Mouse (Mus musculus) gastrocnemius, postnatal 4 days (tissue): Measurements from ENCODE around the gene Rcsd1. TPM values are rescaled to one million over a fixed set of nuclear protein-coding genes. Genes with fewer than 3 reads are reported as not detected.
A peak's percentile ranks its signal among the peaks of the same experiment; 100 is the strongest.

Experiments
- DNase-seq, 2 experiments: peaks; one replicate each; pipeline ENCODE4 v3.0.0; 2021 to 2022; ENCODE audit warnings: low spot score in 2 of 2, mixed read lengths in 2 of 2
- total RNA-seq, 2 experiments: library from RNA; stranded (reverse); gene quantifications; 2 replicates each; pipeline ENCODE4 v1.2.3; 2021

Rcsd1 gene
- total RNA-seq, 2 experiments from 2014 or later: 108 to 126 TPM

DNA sequence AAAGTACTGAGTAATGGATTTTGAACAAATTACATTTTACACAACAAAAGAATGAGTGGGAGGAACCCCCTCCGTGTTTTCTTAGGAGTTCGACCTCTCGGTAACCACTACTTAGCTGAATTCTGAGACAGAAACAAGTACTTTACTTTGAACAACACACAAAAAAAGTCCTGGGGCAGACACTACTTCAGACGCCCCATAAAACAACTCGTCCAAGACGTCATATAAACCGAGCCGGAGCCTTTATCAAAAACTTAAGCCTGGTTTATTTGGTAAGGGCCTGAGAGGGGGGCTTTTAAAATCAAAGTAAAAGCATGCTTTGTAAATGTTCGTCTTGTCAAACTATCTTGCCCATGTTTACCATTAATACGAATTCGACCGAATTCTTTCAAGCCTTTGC lies 76.2 kb downstream of the Rcsd1 start:
- no peak for DNase-seq

GRCm38 (mm10) chr1:165631136-165631535 lies 78.4 kb downstream of the Rcsd1 start:
- DNase-seq: no peak

- DNase-seq: no peak
Measured at GRCm38 (mm10) chr1:165629975-165630374, 79.6 kb downstream of the Rcsd1 start.

- DNase-seq: no peak
Measured at GRCm38 (mm10) chr1:165628603-165629002, 81.0 kb downstream of the Rcsd1 start.

GRCm38 (mm10) chr1:165625896-165626295 lies 83.7 kb downstream of the Rcsd1 start:
- DNase-seq: no peak

DNA sequence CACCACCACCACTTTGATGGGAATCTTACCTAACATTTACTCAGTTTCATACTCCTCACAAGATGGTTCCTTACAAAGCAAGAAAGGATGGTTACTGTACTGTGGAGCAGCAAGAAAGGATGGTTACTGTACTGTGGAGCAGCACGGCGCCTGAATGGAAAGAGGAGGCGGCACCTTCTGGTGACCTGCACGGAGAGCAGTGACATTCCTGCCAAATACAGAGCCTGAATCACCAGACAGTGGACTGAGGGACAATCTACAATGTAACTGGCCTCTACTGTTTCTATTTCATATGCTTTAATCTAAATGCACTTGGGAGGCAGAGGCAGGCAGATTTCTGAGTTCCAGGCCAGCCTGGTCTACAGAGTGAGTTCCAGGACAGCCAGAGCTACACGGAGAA lies 84.5 kb downstream of the Rcsd1 start:
- DNase-seq: no peak

DNA sequence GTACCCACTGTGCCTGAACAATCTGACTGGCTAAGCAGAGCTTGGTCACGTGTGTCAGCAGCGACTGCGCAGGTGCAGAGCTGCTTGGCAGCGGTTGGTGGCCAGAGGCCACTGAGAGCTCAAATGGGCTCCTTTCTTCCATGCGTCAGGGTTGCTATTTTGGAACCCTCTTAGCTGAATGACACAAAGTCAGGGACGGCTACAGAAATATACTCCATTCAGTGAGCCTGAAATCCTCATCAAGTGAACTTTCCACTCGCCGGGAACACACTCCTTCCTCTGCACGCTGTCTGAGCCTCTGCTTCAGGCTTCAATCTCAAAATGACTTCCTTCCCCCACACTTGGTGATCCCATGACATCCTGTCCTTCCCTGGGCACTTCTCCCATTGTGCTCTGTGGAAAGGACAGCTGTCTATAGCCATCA lies 91.3 kb downstream of the Rcsd1 start:
- DNase-seq: peak in 1 of 2 experiments; percentile 49

GRCm38 (mm10) chr1:165617166-165617891 lies 92.2 kb downstream of the Rcsd1 start:
- DNase-seq: no peak

DNA sequence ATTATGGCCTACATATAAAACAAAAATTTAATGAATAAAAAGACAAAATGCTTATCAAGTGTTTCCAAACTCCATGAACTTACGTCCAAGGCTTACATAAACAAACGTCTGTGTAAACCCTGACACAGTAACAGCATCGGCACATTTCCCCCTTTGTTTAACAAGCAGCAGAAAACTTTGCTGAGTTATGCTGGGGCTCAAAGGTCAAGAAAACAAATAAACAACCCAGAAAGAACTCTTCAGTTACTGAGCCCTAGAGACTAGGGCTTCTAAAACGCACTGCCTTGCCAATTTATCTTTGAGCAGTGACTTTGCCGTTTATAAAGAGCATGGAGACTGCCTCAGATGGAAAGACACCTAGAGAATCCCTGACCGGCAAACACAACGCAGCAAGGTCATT lies 92.9 kb downstream of the Rcsd1 start:
- no peak for DNase-seq

DNA sequence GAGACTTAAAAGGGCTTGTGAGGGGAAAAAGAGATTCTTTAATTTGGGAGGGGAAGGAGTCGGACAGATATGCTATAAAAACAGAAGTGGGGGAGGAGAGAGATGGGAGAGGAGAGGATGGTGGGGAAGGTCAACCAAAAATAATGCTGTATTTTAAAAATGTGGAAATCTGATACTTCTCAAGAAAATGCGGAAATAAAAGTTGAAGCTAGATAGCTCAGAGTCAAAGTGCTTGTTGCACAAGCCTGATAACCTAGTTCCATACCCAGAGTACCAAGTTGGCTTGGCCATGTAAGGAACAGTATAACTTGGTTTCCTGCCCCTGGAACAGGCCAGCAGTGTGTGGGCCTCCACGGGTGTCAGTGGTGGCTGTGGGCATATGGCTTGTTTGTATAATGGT lies 94.8 kb downstream of the Rcsd1 start:
- no peak for DNase-seq

- DNase-seq: no peak
Measured at GRCm38 (mm10) chr1:165613926-165614325, 95.6 kb downstream of the Rcsd1 start.

- no peak for DNase-seq
Measured at GRCm38 (mm10) chr1:165612714-165613113, 96.8 kb downstream of the Rcsd1 start.

DNA sequence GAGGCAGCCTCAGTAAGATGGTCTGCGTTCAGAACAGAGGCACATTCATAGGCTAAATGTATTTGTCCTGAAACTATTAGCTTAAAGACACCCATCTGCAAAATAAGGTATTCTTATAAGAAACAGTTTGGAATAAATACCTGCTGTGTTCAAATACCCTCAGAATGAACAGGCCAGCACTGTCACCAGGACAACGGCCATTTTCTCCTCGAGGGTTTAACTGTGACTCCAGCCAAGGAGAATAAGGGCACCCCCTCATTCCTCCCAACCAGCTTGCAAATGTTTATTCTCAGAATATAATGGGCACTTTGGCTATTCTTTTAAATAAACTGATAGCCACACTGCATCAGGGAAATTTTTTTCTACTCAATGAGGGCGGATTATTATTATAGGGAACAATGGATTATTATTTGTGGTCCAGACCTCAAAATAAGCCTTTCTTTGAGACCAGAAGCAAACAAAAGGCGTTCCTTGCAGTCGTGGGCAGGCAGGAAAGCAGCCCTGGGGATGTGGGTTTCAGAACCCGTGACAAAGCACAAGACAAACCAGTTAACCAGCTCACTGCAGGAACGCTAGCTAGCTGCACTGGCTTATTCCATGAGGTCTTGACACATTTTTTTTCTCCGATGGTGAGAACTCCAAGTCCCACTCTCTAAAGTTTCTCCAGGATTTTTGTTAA lies 99.1 kb downstream of the Rcsd1 start:
- DNase-seq: no peak

- no peak for DNase-seq
Measured at GRCm38 (mm10) chr1:165609495-165610320, 99.8 kb downstream of the Rcsd1 start.

- DNase-seq: no peak
Measured at GRCm38 (mm10) chr1:165608904-165609303, 100.7 kb downstream of the Rcsd1 start.

- DNase-seq: peak in 1 of 2 experiments; percentile 47
Measured at GRCm38 (mm10) chr1:165605774-165606173, 103.8 kb downstream of the Rcsd1 start.

GRCm38 (mm10) chr1:165605108-165605507 lies 104.4 kb downstream of the Rcsd1 start:
- no peak for DNase-seq

DNA sequence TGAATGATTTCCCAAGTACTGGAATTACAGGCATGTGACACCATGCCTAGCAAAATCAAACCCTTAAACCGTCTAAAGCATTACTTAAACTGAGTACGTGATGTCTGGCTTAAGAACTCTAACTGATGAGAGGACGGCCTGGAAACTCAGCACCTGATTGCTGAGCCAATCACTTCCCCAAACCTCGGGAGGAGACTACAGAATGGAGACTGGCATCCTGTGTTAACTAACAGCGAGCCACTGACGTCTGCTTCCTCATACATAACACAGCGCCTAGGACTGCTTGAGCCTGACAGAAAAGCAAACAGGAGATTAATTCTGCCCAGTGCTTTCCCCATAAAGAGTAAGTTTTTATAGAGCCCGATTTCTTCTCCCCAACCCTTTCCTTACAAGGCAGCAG lies 105.4 kb downstream of the Rcsd1 start:
- no peak for DNase-seq

- no peak for DNase-seq
Measured at GRCm38 (mm10) chr1:165603218-165603617, 106.3 kb downstream of the Rcsd1 start.

DNA sequence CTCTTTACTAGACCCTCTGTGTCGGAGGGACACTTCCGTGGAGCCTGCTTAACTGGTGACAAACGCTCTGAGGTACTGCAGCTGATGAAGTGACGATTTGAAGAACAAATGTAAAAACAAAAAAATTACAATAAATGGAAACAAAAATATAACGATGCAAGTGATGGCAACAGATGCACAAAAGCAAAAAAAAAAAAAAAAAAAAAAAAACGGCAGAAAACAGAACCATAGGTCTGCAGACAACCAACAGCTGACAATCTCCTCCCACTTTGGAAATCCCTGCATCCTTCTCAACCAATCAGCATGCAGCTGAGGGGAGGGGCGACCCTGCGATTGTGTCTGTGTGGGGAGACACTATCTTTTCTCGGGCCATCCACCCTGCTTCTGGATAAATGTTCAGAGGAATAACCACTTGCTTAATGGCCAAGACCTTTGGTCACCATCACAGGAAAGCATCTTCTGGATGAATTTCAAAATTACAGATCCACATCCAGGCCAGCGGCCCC lies 107.7 kb downstream of the Rcsd1 start:
- no peak for DNase-seq
